Mouse (Mus musculus): ENCODE measurements around the gene Sin3a.

Sin3a gene

GRCm38 (mm10) chr9:57137246-57137645 is 65.4 kb downstream of the Sin3a start:
- no peak for DNase-seq (ENCODE audit: low read depth, low spot score)

GRCm38 (mm10) chr9:57137777-57138176 is 65.9 kb downstream of the Sin3a start:
- DNase-seq (ENCODE audit: low read depth, low spot score), result no peak

- no peak for DNase-seq (ENCODE audit: low read depth, low spot score)
These were observed 66.7 kb downstream of the Sin3a start for GRCm38 (mm10) chr9:57138507-57138906.

- DNase-seq (ENCODE audit: low read depth, low spot score), result no peak
These were observed 67.3 kb downstream of the Sin3a start for GRCm38 (mm10) chr9:57139110-57139509.

GRCm38 (mm10) chr9:57139571-57139970 is 67.7 kb downstream of the Sin3a start:
- DNase-seq (ENCODE audit: low read depth, low spot score), result no peak

GRCm38 (mm10) chr9:57141417-57142353 is 69.8 kb downstream of the Sin3a start:
- DNase-seq (ENCODE audit: low read depth, low spot score), result no peak

GRCm38 (mm10) chr9:57143212-57143611 is 71.4 kb downstream of the Sin3a start:
- DNase-seq (ENCODE audit: low read depth, low spot score), result no peak

GRCm38 (mm10) chr9:57144830-57145229 is 73.0 kb downstream of the Sin3a start:
- DNase-seq (ENCODE audit: low read depth, low spot score), result no peak

GRCm38 (mm10) chr9:57146451-57147066 is 74.7 kb downstream of the Sin3a start:
- DNase-seq (ENCODE audit: low read depth, low spot score), result no peak

- DNase-seq (ENCODE audit: low read depth, low spot score), result no peak
These were observed 75.6 kb downstream of the Sin3a start for GRCm38 (mm10) chr9:57147205-57148143.

- DNase-seq (ENCODE audit: low read depth, low spot score), result peak; percentile 70
These were observed 76.5 kb downstream of the Sin3a start, which contains the start of gene Neil1 for GRCm38 (mm10) chr9:57148144-57148878. TSS of gene Neil1 (minus strand) at chr9:57148305.

- no peak for DNase-seq (ENCODE audit: low read depth, low spot score)
These were observed 77.2 kb downstream of the Sin3a start for GRCm38 (mm10) chr9:57149021-57149420.

GRCm38 (mm10) chr9:57150192-57150591 is 78.4 kb downstream of the Sin3a start:
- no peak for DNase-seq (ENCODE audit: low read depth, low spot score)

GRCm38 (mm10) chr9:57152331-57152730 is 80.5 kb downstream of the Sin3a start:
- no peak for DNase-seq (ENCODE audit: low read depth, low spot score)

- DNase-seq (ENCODE audit: low read depth, low spot score), result no peak
These were observed 84.5 kb downstream of the Sin3a start for GRCm38 (mm10) chr9:57156383-57156782.

- DNase-seq (ENCODE audit: low read depth, low spot score), result no peak
These were observed 85.0 kb downstream of the Sin3a start for GRCm38 (mm10) chr9:57156823-57157222.

GRCm38 (mm10) chr9:57157499-57157898 is 85.7 kb downstream of the Sin3a start:
- DNase-seq (ENCODE audit: low read depth, low spot score), result no peak

GRCm38 (mm10) chr9:57158013-57158470 is 86.2 kb downstream of the Sin3a start, which contains the start of gene Commd4:
TSS of gene Commd4 (minus strand) at chr9:57158331.
- DNase-seq (ENCODE audit: low read depth, low spot score), result peak; percentile 94

GRCm38 (mm10) chr9:57158506-57158905 is 86.7 kb downstream of the Sin3a start:
- no peak for DNase-seq (ENCODE audit: low read depth, low spot score)

- DNase-seq (ENCODE audit: low read depth, low spot score), result no peak
These were observed 90.7 kb downstream of the Sin3a start for GRCm38 (mm10) chr9:57162496-57162895.

GRCm38 (mm10) chr9:57163137-57163536 is 91.3 kb downstream of the Sin3a start:
- no peak for DNase-seq (ENCODE audit: low read depth, low spot score)
